In genomic region chr9:110459145-110459727, GRCm38 (mm10) we compare ENCODE assay signal across 10 mouse cellular contexts. TPM values are rescaled to one million over a fixed set of nuclear protein-coding genes. Genes with fewer than 3 reads are reported as not detected.
DNase-seq lines count a peak whose midpoint lies in the region; ATAC-seq and TF ChIP-seq lines count a peak whose summit lies in the region.
"Had no signal": no experiment of that assay in that cellular context is flagged by ENCODE, and none has a peak within 500 bp of the region (broad histone marks: within the 10 kb centered on the region; RNA-seq: fewer than 3 reads in every experiment).

No protein-coding gene starts in this region.

- WGBS in heart, embryonic 11.5 days (ENCODE audit: insufficient replicate concordance): 21% methylated on average over 2 of the region's 2 CpGs
- WGBS in heart, embryonic 10.5 days: 30% methylated on average over 2 of the region's 2 CpGs
- 0% methylated on average over 2 of the region's 2 CpGs for WGBS in bone marrow, adult 2 months

- no peak overlapping the region for H3K4me2 ChIP-seq in heart, embryonic 11.5 days

- H3K4me3 ChIP-seq in heart, embryonic 11.5 days (ENCODE audit: low read depth, low read length): no peak overlapping the region
- no peak overlapping the region for H3K4me3 ChIP-seq in heart, embryonic 10.5 days
- H3K4me3 ChIP-seq in bone marrow, adult 2 months (replicated peaks; ENCODE audit: control insufficient read depth, low read depth, low read length): no peak overlapping the region

- H3K4me1 ChIP-seq in heart, embryonic 11.5 days (ENCODE audit: control insufficient read depth, insufficient read depth, low read length): peaks cover 9% of the 10 kb centered on the region
- peaks cover 20% of the 10 kb centered on the region for H3K4me1 ChIP-seq in heart, embryonic 10.5 days
- H3K4me1 ChIP-seq in bone marrow, adult 2 months (ENCODE audit: control insufficient read depth, insufficient read depth, low read length): peaks cover 7% of the 10 kb centered on the region

- DNase-seq in heart, embryonic 10.5 days (ENCODE audit: low spot score): no peak
- peak; percentile 23 for DNase-seq in kidney, postnatal 14 days
- DNase-seq in left cerebral cortex, postnatal 10 days (ENCODE audit: extremely low spot score in 1 of 2, low spot score in 2 of 2): no peak
- DNase-seq in right cerebral cortex, postnatal 36 days (ENCODE audit: low spot score in 2 of 2): no peak
- DNase-seq in left cerebral cortex, adult 18-20 months (ENCODE audit: low spot score in 2 of 2): no peak
- DNase-seq: right cerebral cortex, postnatal 25 days had no signal

- TF ChIP-seq CTCF in bone marrow, adult 2 months (IDR thresholded peaks at IDR 0.05; ENCODE audit: control insufficient read depth, insufficient read depth, low read length): no peak

- H3K27ac ChIP-seq in heart, embryonic 11.5 days (ENCODE audit: low read depth, low read length): peak overlapping the region; percentile 57
- no peak overlapping the region; the same call in 1 of the 2 replicates for H3K27ac ChIP-seq in heart, embryonic 10.5 days
- peak overlapping the region; percentile 72 for H3K27ac ChIP-seq in bone marrow, adult 2 months (ENCODE audit: control insufficient read depth, insufficient read depth, low read depth, low read length, poor library complexity)

- no peaks in the 10 kb centered on the region for H3K9me3 ChIP-seq in heart, embryonic 11.5 days (replicated peaks; ENCODE audit: control insufficient read depth, low read length)
- H3K9me3 ChIP-seq in heart, embryonic 10.5 days: no peaks in the 10 kb centered on the region

- H3K9ac ChIP-seq in heart, embryonic 11.5 days (ENCODE audit: low read depth, low read length): peak overlapping the region; percentile 22; the same call in 1 of the 2 replicates

- H3K36me3 ChIP-seq in heart, embryonic 11.5 days (ENCODE audit: control insufficient read depth, insufficient read depth, low read length): no peaks in the 10 kb centered on the region
- peaks cover 8% of the 10 kb centered on the region for H3K36me3 ChIP-seq in heart, embryonic 10.5 days

- intact Hi-C loops in left cerebral cortex, postnatal 10 days (cut with DNase I): no loop called here

- no peak for TF ChIP-seq POLR2A in bone marrow, adult 2 months (IDR thresholded peaks at IDR 0.05; ENCODE audit: borderline replicate concordance, control insufficient read depth, low read depth, low read length)

- ATAC-seq in heart, embryonic 11.5 days (replicated peaks; ENCODE audit: insufficient number of reproducible peaks, low FRiP score, low TSS enrichment): no peak
- ATAC-seq in megakaryocyte-erythroid progenitor cell, adult 5-6 weeks (replicated peaks; ENCODE audit: low FRiP score, low TSS enrichment, poor library complexity, severe bottlenecking): peak; percentile 18; the same call in 1 of the 2 replicates
- ATAC-seq: midbrain, embryonic 16.5 days had no signal

- H3K27me3 ChIP-seq in heart, embryonic 11.5 days (ENCODE audit: control insufficient read depth, insufficient read depth, low read length): no peaks in the 10 kb centered on the region
- H3K27me3 ChIP-seq in heart, embryonic 10.5 days (ENCODE audit: insufficient read depth, poor library complexity, severe bottlenecking): no peaks in the 10 kb centered on the region

RNA-seq across cellular contexts. Expression of gene Klhl18, which starts 17.3 kb away (rescaled TPM):
- 7.9 and 10.2 TPM in 2 replicates for polyA plus RNA-seq in heart, embryonic 11.5 days (2014; fragmentation: Nextera tagmentation; extraction: Ambion mirVana)
- 9.0 and 10.0 TPM in 2 replicates for polyA plus RNA-seq in heart, embryonic 10.5 days (2016; fragmentation: Nextera tagmentation; extraction: Ambion mirVana)
- polyA plus RNA-seq in bone marrow, adult 2 months (2011; ENCODE audit: insufficient read depth, insufficient read length, low replicate concordance, missing spikeins): 6.2 and 18.4 TPM in 2 replicates
- total RNA-seq in megakaryocyte-erythroid progenitor cell, adult 5-6 weeks (2014; fragmentation: Nextera tagmentation): 3.7 and 9.7 TPM in 2 replicates
- 7.7 and 8.6 TPM in 2 replicates for total RNA-seq in megakaryocyte-erythroid progenitor cell, adult 5-6 weeks (2017)
- 10 to 100 TPM; 37.6 to 45.2 TPM for total RNA-seq in left cerebral cortex, postnatal 10 days (2021)
- total RNA-seq in left cerebral cortex, adult 18-20 months (2021): 10 to 100 TPM; 30.0 to 30.6 TPM

RNA-seq across cellular contexts. Expression of gene Kif9, which starts 17.5 kb away (rescaled TPM):
- polyA plus RNA-seq in heart, embryonic 11.5 days (2014; fragmentation: Nextera tagmentation; extraction: Ambion mirVana): 0.27 and 0.65 TPM in 2 replicates
- polyA plus RNA-seq in heart, embryonic 10.5 days (2016; fragmentation: Nextera tagmentation; extraction: Ambion mirVana): 0.62 and 0.64 TPM in 2 replicates
- polyA plus RNA-seq in bone marrow, adult 2 months (2011; ENCODE audit: insufficient read depth, insufficient read length, low replicate concordance, missing spikeins): not detected in 2 replicates
- total RNA-seq in megakaryocyte-erythroid progenitor cell, adult 5-6 weeks (2014; fragmentation: Nextera tagmentation): 0.77 and 1.1 TPM in 2 replicates
- 1.3 and 1.6 TPM in 2 replicates for total RNA-seq in megakaryocyte-erythroid progenitor cell, adult 5-6 weeks (2017)
- total RNA-seq in left cerebral cortex, postnatal 10 days (2021): 1 to 10 TPM; 4.4 to 4.5 TPM
- total RNA-seq in left cerebral cortex, adult 18-20 months (2021): 1 to 10 TPM; 3.6 to 5.3 TPM

RNA-seq across cellular contexts. Expression of gene Ngp, which starts 39.7 kb away (rescaled TPM):
- polyA plus RNA-seq in heart, embryonic 11.5 days (2014; fragmentation: Nextera tagmentation; extraction: Ambion mirVana): 0.42 and 1.6 TPM in 2 replicates
- polyA plus RNA-seq in heart, embryonic 10.5 days (2016; fragmentation: Nextera tagmentation; extraction: Ambion mirVana): not detected in 2 replicates
- polyA plus RNA-seq in bone marrow, adult 2 months (2011; ENCODE audit: insufficient read depth, insufficient read length, low replicate concordance, missing spikeins): 1,341 and 3,924 TPM in 2 replicates
- 415 TPM in 1 of 2 replicates, not detected in the other for total RNA-seq in megakaryocyte-erythroid progenitor cell, adult 5-6 weeks (2014; fragmentation: Nextera tagmentation)
- 12.5 and 64.5 TPM in 2 replicates for total RNA-seq in megakaryocyte-erythroid progenitor cell, adult 5-6 weeks (2017)
- not detected for total RNA-seq in left cerebral cortex, postnatal 10 days (2021)
- under 1 TPM in 1 of 2 experiments, not detected in 1; 0.51 TPM for total RNA-seq in left cerebral cortex, adult 18-20 months (2021)

RNA-seq across cellular contexts. Expression of gene Ptpn23, which starts 51.2 kb away (rescaled TPM):
- polyA plus RNA-seq in heart, embryonic 11.5 days (2014; fragmentation: Nextera tagmentation; extraction: Ambion mirVana): 11.7 and 14.1 TPM in 2 replicates
- polyA plus RNA-seq in heart, embryonic 10.5 days (2016; fragmentation: Nextera tagmentation; extraction: Ambion mirVana): 14.6 and 18.4 TPM in 2 replicates
- 7.6 and 20.4 TPM in 2 replicates for polyA plus RNA-seq in bone marrow, adult 2 months (2011; ENCODE audit: insufficient read depth, insufficient read length, low replicate concordance, missing spikeins)
- total RNA-seq in megakaryocyte-erythroid progenitor cell, adult 5-6 weeks (2014; fragmentation: Nextera tagmentation): 17.7 and 24.3 TPM in 2 replicates
- total RNA-seq in megakaryocyte-erythroid progenitor cell, adult 5-6 weeks (2017): 1.9 and 11.0 TPM in 2 replicates
- 10 to 100 TPM; 49.0 to 50.1 TPM for total RNA-seq in left cerebral cortex, postnatal 10 days (2021)
- 10 to 100 TPM; 53.1 to 55.5 TPM for total RNA-seq in left cerebral cortex, adult 18-20 months (2021)
